Mouse (Mus musculus) kidney, adult 2 months (tissue): ENCODE data around the gene Marc2.

ENCODE experiments used
- CTCF ChIP-seq: fragments of 200-500 bp; conservative IDR thresholded peaks from 2 replicates; pipeline ENCODE4 v1.5.1; 2011; ENCODE audit warnings: low read depth, mild to moderate bottlenecking, control low read depth, low read length, moderate library complexity, mixed read lengths; ENCODE audit not compliant: insufficient read depth, insufficient read length
- POLR2A ChIP-seq: fragments of 200-500 bp; IDR thresholded peaks from one replicate; pipeline ENCODE4 v1.6.1; 2011; ENCODE audit warnings: low read depth, low read length, control low read depth

DNA sequence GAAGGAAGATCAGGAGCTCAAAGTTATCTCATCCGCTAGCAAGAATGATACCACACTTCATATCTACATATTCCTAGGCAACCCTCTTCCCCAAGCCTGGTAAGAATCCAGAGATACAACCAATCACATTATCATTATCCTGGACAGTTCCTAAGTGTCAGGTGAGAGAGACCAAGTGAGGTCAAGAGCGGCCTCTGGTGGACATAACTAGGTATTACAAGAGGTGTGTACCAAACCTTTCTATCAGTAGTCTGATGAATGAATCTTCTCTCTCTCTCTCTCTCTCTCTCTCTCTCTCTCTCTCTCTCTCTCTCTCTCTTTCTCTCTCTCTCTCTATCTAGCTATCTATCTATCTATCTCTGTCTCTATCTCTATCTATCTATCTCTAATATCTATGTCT, 55.1 kb downstream of the Marc2 start:
- TF ChIP-seq CTCF (peak; percentile 42), POLR2A (no peak)
